Mouse (Mus musculus): Measurements from ENCODE around the gene Disp1.

Disp1 gene

DNA sequence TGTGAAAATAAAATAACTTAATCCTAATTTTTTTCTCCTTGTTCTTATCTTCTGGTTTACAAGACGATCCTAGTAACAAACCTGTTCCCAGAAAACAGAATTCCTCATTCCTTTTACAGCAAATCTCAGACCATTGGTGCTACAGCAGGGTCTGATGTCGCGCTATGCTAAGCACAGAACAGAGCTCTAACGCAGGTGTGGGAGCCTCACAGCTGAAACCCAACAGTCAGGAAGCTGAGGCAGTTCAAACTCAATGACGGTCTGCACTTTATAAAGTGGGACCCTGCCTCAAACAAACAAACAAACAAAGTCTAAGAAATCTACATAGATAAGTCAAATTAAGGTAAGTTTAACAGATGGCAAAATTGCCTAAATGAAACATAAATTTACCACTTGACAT is 20.4 kb downstream of the Disp1 start:
- DNase-seq, result no peak

- DNase-seq, result no peak
Measured at GRCm38 (mm10) chr1:183194763-183195162, 26.6 kb downstream of the Disp1 start.

DNA sequence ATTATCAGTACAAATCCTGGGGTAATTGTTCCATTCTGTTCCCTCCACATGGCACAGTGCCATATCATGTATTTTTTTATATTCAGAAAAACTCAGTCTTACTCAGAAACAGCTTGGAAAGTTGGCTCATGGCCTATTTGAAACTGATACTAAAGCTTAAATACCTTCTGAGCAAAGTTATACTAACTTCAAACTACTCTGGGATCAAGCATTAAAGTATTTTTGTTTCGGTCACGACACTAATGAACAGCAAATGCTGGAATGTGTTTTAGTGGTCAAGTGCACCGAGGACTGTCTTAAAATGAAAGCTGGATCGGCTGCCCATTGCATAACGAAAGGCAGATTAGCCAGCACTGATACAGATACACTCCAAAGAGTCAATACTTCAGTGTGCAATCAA is 27.2 kb downstream of the Disp1 start:
- no peak for DNase-seq

DNA sequence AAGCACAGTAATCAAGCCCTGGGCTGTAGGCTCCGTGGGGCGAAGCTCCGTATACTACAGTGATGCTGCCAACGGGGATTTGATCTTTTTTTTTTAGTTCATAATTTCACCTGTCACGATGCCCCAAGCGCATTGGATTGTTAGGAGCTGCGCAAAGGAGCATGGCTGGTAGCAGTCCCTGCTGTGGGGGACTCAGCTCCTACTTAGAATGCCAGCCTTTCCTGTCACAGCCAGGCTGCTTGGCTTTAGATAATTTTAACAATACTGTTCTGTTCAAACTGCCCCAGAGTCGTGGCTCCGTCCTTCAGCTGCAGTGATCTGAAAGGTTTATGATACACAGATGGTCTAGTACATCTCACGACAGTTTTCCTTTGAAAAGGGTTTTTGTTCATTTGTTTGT is 29.9 kb downstream of the Disp1 start:
- DNase-seq, result no peak

DNA sequence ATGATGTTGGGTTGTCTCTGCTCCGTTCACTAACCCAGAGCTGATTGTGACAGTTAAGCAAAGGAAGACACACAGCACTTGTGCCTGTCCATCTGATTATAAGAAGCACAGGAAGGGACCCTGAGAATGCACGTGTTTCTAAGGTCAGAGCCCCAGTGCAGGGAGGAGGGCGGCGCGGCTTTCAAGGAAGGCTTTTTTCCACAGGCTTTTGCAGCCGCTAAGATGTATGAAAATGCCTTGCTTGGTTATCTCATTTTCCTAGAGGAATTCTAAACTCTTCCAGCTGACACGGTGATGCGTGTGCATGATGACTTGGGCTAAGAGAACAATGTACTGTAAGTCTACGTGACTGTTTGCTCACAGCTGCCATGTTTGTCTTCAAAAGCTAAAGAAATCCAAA is 30.9 kb downstream of the Disp1 start:
- DNase-seq, result no peak

DNA sequence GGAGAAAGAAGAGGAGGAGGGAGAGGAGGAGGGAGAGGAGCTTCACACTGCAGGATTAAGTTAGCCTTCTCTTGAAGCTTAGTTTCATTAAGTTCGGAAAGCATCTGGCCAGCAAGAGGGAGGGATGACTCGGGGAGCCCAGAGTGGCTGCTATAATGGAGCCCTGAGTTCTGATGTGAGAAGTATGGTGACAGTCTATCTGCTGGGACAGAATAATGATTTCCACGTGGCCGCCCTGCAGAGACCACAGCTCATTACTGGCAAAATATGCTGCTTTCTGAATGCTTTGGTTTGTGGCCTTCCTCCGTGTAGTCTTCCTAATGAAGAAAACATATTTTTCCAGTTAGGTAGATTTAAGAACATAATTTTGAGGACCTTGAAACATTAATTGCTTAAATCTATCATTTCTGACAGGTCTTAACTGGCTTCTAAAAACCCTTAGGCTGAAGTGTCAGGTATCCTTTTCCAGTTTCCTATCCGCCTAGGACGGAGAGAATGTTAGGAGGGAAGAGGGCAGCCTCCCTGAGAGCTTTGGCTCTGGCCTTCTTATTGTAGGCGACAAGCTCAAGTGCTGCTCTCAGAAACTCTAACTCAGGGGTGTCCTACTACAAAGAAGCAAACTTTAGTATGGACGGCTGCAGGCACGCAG is 32.2 kb downstream of the Disp1 start:
- no peak for DNase-seq

GRCm38 (mm10) chr1:183188115-183189013 is 33.0 kb downstream of the Disp1 start:
- no peak for DNase-seq

DNA sequence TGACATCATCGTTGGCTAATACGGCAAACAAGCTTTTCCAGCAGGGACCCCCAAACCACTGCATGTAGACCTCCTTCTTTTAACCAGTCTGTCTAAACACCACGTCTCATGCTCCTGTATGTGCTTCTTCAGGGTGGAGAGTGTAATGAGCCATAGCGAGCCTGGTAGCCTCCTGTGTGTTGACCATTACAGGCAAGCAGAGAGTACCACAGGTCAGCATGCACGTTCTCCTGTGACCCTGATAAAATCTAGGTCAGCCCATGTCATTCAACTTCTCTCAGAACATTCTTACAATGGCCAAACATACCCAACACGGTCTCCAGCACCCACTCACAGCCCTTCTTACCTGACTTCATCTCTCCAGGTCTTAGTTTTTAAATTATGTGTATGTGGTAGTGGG is 35.8 kb downstream of the Disp1 start:
- DNase-seq, result no peak

DNA sequence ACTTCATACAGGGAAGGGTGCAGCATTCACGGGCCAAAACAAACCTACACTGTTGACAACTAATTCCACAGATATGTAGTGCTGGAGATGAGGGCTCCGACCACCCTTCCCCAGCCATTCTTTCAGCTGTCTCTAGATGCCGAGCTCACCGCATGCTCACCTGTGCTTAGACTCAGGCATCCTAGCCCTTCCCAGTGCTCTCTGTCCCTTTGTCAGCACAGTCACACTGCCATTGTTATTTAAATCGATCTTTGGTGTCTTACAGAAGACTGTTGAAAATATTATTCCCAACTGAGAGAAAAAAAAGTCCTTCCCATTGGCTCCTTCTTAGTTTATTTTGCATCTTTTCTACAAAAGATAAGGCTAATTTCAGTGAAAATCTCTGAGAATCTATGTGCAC is 36.6 kb downstream of the Disp1 start:
- DNase-seq, result no peak

GRCm38 (mm10) chr1:183183565-183183964 is 37.8 kb downstream of the Disp1 start:
- no peak for DNase-seq

DNA sequence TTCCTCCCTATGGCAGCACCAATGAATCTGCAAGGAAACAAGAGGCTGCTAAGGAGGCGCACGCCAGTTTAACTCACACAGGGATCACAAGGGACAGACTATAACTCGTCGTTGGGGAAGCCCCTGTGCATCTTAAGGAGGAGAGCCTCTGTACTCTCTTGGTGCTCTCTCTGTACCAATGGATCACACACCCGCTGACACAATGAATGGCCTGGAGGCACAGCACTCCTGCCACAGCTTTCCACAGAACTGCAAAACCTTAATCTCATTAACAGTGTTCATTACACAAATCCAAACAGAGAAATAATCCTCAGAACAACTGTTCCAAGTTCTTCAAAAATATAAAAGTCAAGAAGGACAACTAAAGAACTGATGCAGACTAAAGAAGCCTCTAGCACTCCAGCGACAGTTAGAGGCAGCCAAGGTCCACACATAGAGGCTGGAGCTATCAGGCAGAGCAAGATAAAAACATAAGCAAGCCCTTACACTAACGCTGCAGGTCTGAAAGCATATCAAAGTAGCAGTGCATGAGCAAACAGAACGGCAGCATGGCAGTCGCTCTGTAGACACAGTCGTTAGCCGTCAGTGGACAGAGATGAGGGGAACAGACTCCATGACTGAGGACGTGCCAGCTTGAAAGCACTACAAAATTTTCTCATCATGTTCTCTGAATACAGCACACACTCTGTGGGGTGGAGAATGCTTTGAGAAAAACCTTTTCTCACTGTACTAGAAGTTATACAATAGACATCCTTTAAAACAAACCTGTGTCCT is 38.5 kb downstream of the Disp1 start:
- DNase-seq, result no peak

DNA sequence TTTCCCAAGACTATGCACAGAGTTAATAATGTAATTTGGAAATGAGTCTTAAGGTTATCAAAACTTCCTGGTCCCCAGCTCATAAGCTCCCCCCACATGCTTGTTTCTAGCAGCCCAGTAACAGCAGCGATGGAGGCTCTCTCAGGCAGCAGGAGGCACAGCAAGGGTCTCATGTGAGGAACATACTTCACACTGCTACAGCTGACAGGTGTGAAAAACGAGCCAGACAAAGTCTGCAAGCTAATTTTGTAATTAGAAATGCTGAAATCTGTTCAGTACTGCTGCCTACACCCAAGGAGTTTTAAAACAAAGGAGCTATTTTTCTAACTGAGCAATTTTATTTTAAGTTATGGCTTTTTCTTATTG is 40.3 kb downstream of the Disp1 start:
- DNase-seq, result no peak

- no peak for DNase-seq
Measured at GRCm38 (mm10) chr1:183180301-183181029, 40.9 kb downstream of the Disp1 start.

DNA sequence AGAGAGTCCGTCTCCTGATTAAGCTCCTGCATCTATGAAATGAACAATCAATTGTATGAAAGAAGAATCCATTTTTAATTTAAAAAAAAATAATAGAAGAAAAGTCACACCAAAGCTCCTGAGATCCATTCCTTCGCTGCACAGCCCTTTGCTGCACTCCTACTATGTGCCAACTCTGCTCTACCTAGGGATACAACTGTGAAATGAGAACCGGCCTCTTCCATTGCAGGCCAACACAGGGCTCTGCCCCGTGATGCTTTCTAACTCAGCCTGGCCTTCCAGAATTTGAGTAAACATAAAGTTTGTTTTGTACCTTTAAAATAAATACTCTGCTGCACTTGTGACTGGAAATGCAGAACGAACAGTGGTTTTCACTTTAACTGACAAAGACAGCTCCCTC is 42.0 kb downstream of the Disp1 start:
- no peak for DNase-seq

DNA sequence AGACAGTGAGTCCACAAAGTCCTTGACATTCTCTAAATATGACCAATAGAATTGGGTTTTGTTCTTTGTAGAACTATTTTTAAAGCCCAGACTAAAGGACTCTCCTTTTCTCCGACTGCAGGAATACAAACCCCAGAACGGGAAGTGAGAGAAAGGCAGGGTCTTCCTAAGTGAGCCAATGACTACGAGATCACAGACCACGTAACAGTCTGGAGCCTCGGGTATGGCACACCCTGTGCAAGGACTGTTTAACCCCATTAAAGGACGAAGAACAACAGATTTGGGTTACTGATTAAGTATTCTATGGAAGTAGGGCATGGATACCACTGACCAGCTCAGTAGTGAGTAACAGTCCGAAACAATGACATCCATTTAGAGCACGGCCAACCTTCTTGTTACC is 46.1 kb downstream of the Disp1 start:
- no peak for DNase-seq

- DNase-seq, result no peak
Measured at GRCm38 (mm10) chr1:183171095-183171494, 50.2 kb downstream of the Disp1 start.

DNA sequence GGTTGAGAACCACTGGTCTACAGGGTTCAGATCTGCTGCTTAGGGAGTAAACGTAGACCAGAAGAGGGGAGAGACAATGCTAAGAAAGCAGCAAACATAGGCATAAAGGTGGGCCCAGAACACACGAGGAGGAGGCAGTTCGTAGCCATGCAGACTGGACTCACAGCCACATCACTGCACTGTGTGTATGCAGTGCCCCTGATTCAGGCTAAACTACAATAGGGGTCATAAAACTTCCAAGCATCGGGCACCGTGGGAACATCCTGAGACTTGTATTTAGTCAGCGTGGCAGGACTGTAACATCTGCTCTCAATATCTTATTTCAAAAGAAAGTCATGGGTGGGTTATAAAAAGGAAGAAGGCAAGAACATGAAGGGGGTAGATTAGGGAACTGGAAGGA is 52.9 kb downstream of the Disp1 start:
- DNase-seq, result no peak

GRCm38 (mm10) chr1:183167776-183168175 is 53.5 kb downstream of the Disp1 start:
- DNase-seq, result no peak

GRCm38 (mm10) chr1:183166700-183167099 is 54.6 kb downstream of the Disp1 start:
- no peak for DNase-seq

GRCm38 (mm10) chr1:183164648-183165071 is 56.7 kb downstream of the Disp1 start:
- peak in 1 of 2 experiments; percentile 28 for DNase-seq

DNA sequence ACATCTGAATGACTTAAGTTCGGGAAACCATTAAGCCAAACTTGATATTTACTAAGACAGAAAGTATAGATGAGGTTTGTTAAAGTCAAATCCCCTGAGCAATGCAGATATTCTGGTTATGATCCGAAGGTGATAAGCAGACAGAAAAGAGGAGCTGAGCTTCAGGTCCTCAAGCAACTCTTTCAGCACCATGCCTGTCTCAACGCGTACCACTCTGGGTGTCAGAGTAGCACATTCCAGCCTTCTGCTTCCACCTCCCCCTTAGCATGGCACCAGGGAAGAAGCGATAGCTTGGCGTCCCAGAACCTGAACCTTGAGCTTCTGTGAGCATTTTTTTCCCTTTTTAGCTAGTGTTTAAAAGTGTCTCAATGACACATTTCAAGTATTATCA is 57.1 kb downstream of the Disp1 start:
- DNase-seq, result no peak

- DNase-seq, result no peak
Measured at GRCm38 (mm10) chr1:183163512-183164189, 57.7 kb downstream of the Disp1 start.

Data from lung, postnatal 4 days (tissue).